Mouse (Mus musculus) intestine, postnatal 0 days (tissue): ENCODE data around the gene Ralgps1. TPM values are rescaled to one million over a fixed set of nuclear protein-coding genes. Genes with fewer than 3 reads are reported as not detected.

Experiments
- ATAC-seq: fragments of 200-750 bp; cut with Nextera tagmentation; 2 replicates; pipeline ENCODE4 v1.8.0; 2017; ENCODE audit warnings: mild to moderate bottlenecking, moderate TSS enrichment, moderate library complexity
- H3K27ac ChIP-seq: fragments of 300-500 bp; sonication (generic); 2 replicates; pipeline ENCODE4 v1.5.1; 2014; ENCODE audit warnings: mild to moderate bottlenecking, low read depth, low read length, moderate library complexity
- H3K27me3 ChIP-seq: fragments of 300-500 bp; sonication (generic); replicated peaks from 2 replicates; pipeline ENCODE4 v1.6.1; 2014; ENCODE audit warnings: low read length, mixed read lengths; ENCODE audit not compliant: control insufficient read depth, insufficient read depth
- H3K36me3 ChIP-seq: fragments of 300-500 bp; sonication (generic); 2 replicates; pipeline ENCODE4 v1.6.1; 2014; ENCODE audit warnings: mild to moderate bottlenecking, moderate library complexity; ENCODE audit not compliant: control insufficient read depth, insufficient read depth
- H3K4me1 ChIP-seq: fragments of 300-500 bp; sonication (generic); replicated peaks from 2 replicates; pipeline ENCODE4 v1.6.1; 2014; ENCODE audit warnings: antibody characterized with exemption, low read length, mixed read lengths; ENCODE audit not compliant: control insufficient read depth, insufficient read depth
- H3K4me2 ChIP-seq: fragments of 300-500 bp; sonication (generic); replicated peaks from 2 replicates; pipeline ENCODE4 v1.6.1; 2014; ENCODE audit warnings: low read depth, mild to moderate bottlenecking, moderate library complexity
- H3K4me3 ChIP-seq: fragments of 300-500 bp; sonication (generic); 2 replicates; pipeline ENCODE4 v1.5.1; 2014; ENCODE audit warnings: low read depth, low read length
- H3K9ac ChIP-seq: fragments of 300-500 bp; sonication (generic); 2 replicates; pipeline ENCODE4 v1.6.1; 2014; ENCODE audit warnings: mild to moderate bottlenecking, low read depth, low read length
- H3K9me3 ChIP-seq: fragments of 300-500 bp; sonication (generic); 2 replicates; pipeline ENCODE4 v1.6.1; 2016; ENCODE audit warnings: mixed run types; ENCODE audit not compliant: control insufficient read depth
- CTCF ChIP-seq: sonication (generic); IDR thresholded peaks from 2 replicates; pipeline ENCODE4 v1.5.1; 2016; ENCODE audit warnings: low read depth, mild to moderate bottlenecking, control low read depth, antibody characterized with exemption, moderate library complexity
- WGBS: fragments of 180-500 bp; shearing (Covaris S2); extraction: QIAGEN DNeasy Blood & Tissue Kit; methylation state at CpG from one replicate; pipeline ENCODE4 v1.1.7; 2014; 5-methylcytosine and 5-hydroxymethylcytosine counted together
- polyA plus RNA-seq: library from polyadenylated mRNA; unstranded; fragments of >200 nt; fragmentation: Nextera tagmentation; extraction: Ambion mirVana; gene quantifications from 2 replicates; pipeline ENCODE4 v1.2.1, GENCODE M21; 2015

Ralgps1 gene
- polyA plus RNA-seq, 1 experiment from 2014 or later = 4.0 TPM

DNA sequence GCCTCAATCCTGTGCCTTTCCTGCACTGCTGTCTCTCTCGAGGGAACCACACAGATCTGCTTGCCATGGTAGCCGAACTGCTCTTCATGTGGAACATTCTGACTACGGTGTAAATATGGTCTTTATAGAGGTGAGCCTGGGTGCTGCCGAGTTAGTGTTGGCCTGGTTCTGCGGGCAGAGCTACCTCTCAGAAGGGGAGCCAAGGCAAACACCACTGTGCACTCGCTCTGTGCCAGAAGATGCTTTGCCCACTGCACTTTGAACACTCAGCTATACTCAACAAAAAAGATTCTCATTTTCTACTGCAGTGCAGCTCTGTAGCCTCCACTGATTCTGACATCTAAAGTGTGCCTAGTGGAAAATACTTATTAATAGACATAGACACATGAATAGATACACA, 133.7 kb downstream of the Ralgps1 start:
- H3K4me1 ChIP-seq = no peaks in the 10 kb centered on the region
- 88% methylated on average over 6 of the region's 6 CpGs for WGBS
- H3K9ac ChIP-seq = no peak overlapping the region
- no peaks in the 10 kb centered on the region for H3K9me3 ChIP-seq
- ATAC-seq = no peak
- H3K27me3 ChIP-seq = no peaks in the 10 kb centered on the region
- H3K4me2 ChIP-seq = no peak overlapping the region
- TF ChIP-seq CTCF = no peak
- no peak overlapping the region for H3K27ac ChIP-seq
- no peak overlapping the region for H3K4me3 ChIP-seq
- H3K36me3 ChIP-seq = peaks cover 17% of the 10 kb centered on the region; the same call in 1 of the 2 replicates

DNA sequence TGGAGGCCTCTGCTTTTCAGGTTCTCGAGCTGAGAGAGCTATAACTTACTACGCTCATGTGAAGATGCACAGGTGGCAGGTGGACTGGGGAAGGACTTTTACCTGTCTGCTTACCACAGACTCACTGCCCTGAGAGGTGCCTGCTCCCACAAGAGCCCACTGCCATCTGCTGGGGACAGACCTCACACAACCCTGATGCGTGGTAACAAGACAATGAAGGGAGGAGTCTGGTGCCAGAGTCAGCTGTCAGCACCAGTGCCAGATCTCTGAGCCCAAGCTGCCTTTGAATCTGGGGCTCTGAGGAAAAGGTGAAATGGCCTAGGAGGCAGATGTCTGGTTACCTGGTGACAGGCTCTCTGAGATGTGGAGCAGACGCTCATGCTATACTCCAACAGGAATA, 136.4 kb downstream of the Ralgps1 start:
- H3K9ac ChIP-seq = no peak overlapping the region
- H3K4me2 ChIP-seq = no peak overlapping the region
- WGBS = 83% methylated on average over 4 of the region's 4 CpGs
- TF ChIP-seq CTCF = peak; percentile 48
- H3K4me1 ChIP-seq = no peaks in the 10 kb centered on the region
- H3K36me3 ChIP-seq = peaks cover 14% of the 10 kb centered on the region; the same call in 1 of the 2 replicates
- ATAC-seq = no peak
- no peak overlapping the region for H3K27ac ChIP-seq
- no peak overlapping the region for H3K4me3 ChIP-seq
- H3K9me3 ChIP-seq = no peaks in the 10 kb centered on the region
- no peaks in the 10 kb centered on the region for H3K27me3 ChIP-seq

DNA sequence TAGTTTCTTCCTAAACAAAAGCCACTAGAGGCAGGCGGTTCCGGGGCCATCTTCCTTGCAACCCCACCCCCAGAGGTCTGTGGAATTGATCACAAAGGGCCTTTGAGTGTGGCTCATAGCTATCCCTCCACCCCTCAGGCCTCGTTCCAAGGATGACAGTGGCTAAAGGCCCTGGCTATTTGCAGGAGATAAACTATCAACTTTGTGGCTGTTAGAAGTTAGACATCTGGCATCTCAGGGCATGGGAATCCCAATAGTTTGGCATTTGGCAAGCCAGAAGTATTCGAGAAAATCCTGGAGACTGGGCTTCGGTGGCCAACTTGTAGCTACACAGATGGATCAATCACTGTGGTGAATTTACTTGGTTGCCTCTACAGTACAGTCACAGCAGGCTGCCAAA, 137.4 kb downstream of the Ralgps1 start:
- no peak for TF ChIP-seq CTCF
- Histone ChIP-seq H3K9ac (no peak overlapping the region), H3K4me1 (no peaks in the 10 kb centered on the region), H3K9me3 (no peaks in the 10 kb centered on the region), H3K36me3 (peaks cover 17% of the 10 kb centered on the region; the same call in 1 of the 2 replicates), H3K4me2 (no peak overlapping the region), H3K27me3 (no peaks in the 10 kb centered on the region), H3K4me3 (no peak overlapping the region), H3K27ac (no peak overlapping the region)
- no peak for ATAC-seq
- WGBS = 79% methylated on average over 5 of the region's 5 CpGs

DNA sequence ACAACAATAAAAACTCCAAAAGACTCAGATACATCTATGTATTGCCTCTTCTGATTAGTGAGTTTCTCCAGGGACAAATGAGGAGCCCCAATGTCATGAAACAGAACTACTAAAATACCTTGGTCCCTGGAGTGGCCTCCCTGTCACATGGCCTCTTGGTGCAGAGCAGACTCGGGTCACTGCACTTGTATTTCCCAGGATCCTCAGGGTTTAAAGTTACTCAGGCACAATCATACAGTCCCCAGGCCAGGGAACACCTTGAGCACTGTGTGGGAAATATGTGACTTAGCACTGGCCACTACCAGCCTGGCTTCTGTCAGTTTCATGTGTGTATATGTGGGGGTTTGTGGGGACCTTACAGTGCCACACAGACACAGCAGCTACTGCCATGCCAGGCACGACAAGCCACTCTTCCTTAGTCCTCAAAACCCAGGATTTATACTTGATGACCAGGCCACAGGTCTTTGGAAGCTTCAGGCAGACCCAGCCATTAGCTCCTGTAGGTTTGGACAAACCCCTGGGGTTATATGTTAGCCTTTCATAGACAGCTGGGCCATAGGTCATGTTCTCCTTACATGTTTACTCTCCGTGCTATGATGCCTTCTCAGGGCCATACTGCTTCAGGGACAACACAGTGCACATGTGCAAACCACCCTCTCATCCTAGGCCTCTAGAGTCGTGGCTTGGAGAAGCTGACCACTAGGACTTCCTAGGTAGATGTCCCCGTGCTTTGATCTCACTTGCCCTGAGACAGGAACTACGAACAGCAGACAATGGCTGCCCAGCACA, 138.3 kb downstream of the Ralgps1 start:
- ATAC-seq = no peak
- H3K27ac ChIP-seq = no peak overlapping the region
- TF ChIP-seq CTCF = no peak
- no peak overlapping the region for H3K9ac ChIP-seq
- peaks cover 21% of the 10 kb centered on the region; the same call in 1 of the 2 replicates for H3K36me3 ChIP-seq
- no peaks in the 10 kb centered on the region for H3K9me3 ChIP-seq
- H3K4me3 ChIP-seq = no peak overlapping the region
- H3K4me2 ChIP-seq = no peak overlapping the region
- H3K4me1 ChIP-seq = no peaks in the 10 kb centered on the region
- H3K27me3 ChIP-seq = no peaks in the 10 kb centered on the region
- 68% methylated on average over 6 of the region's 6 CpGs for WGBS

DNA sequence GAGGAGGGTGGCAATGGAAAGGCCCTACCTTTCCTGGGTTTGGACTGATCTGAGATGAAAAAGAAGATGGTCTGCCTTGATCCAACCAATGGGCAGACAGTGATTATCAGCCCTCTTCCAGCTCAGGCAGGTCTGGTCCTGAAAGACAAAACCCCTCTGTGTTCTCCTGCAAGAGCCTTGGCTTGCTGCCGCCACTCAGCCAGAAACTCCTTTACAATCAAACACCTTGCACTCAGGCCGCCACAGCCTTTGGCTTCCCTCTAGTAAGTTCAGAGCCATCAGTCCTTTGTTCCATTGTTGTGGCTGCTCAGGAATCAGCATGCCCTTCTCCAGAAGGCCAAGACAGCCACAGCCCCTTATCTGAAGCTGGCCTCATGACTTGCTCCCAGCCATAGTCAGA, 139.5 kb downstream of the Ralgps1 start:
- H3K9me3 ChIP-seq = no peaks in the 10 kb centered on the region
- peaks cover 9% of the 10 kb centered on the region; the same call in 1 of the 2 replicates for H3K36me3 ChIP-seq
- H3K4me3 ChIP-seq = no peak overlapping the region
- no peak overlapping the region for H3K9ac ChIP-seq
- TF ChIP-seq CTCF = no peak
- ATAC-seq = no peak
- no peaks in the 10 kb centered on the region for H3K4me1 ChIP-seq
- H3K27me3 ChIP-seq = no peaks in the 10 kb centered on the region
- 98% methylated on average over 2 of the region's 2 CpGs for WGBS
- H3K4me2 ChIP-seq = no peak overlapping the region
- H3K27ac ChIP-seq = no peak overlapping the region

DNA sequence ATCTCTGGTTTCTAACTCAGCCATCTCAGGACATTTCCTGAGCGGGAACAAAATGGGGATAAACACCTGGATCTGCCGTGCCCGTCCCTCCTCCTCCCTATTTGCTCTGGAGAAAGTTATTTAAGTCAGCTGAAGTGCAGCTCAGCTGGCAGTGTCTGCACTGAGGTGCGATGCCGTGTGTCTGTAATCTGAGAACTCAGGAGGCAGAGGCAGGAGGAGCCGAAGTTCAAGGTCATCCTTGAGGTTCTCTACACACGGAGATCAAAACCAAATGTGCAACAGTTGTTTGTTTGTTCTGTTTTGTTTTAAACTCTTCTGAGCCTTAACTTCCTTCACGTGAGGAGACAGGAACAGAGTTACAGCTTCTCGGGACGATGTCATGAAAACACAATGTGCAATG, 140.6 kb downstream of the Ralgps1 start:
- Histone ChIP-seq H3K9ac (no peak overlapping the region), H3K4me1 (no peaks in the 10 kb centered on the region), H3K36me3 (peaks cover 8% of the 10 kb centered on the region; the same call in 1 of the 2 replicates), H3K27me3 (no peaks in the 10 kb centered on the region), H3K4me3 (no peak overlapping the region), H3K4me2 (no peak overlapping the region), H3K9me3 (no peaks in the 10 kb centered on the region), H3K27ac (no peak overlapping the region)
- WGBS = 51% methylated on average over 10 of the region's 10 CpGs
- no peak for ATAC-seq
- TF ChIP-seq CTCF = no peak
